Mouse (Mus musculus): ENCODE results near the gene Abraxas2. TPM values are rescaled to one million over a fixed set of nuclear protein-coding genes. Genes with fewer than 3 reads are reported as not detected.

Gene Abraxas2
- total RNA-seq, 1 experiment from 2014 or later, result 67.7 TPM

- no peak for ATAC-seq (ENCODE audit: extremely low read depth, insufficient number of reproducible peaks, low FRiP score, poor library complexity, severe bottlenecking)
Measured at GRCm38 (mm10) chr7:132892806-132893205, 33.8 kb downstream of the Abraxas2 start.

GRCm38 (mm10) chr7:132893336-132893735, 34.3 kb downstream of the Abraxas2 start:
- no peak for ATAC-seq (ENCODE audit: extremely low read depth, insufficient number of reproducible peaks, low FRiP score, poor library complexity, severe bottlenecking)

DNA sequence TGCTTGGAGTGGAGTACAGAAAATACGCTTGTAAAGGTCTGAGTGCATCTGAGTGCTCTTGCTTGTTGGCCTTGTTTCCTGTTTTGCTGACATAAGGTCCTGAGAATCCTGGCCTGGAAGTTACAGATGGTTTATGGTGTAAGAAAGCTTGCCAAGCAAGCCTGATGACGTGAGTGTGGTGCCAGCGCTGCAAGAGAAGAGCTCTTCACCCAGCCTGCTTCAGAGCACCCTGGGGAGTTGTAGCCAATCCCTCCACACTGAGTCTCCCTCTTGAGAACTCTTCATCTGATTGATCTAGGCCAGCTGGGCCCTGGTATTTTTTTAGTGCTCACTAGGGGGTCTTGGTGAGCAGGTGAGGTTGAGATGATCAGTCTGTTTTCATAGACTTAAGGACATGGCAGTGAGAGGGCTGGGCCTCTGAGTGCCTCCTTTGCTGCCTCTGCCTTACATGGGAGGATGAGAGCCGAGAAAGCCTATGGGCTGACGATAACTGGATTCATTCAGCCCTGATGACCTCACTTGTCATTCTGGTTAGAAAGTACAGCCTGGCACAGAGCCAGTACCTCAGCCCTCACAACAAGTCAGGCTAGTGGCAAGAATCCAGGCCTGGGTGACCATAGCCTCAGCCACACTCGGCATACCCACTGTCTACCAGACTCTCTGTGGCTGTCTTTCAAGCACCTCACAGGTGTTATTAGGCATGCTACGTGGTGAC, 36.0 kb downstream of the Abraxas2 start:
- ATAC-seq (ENCODE audit: extremely low read depth, insufficient number of reproducible peaks, low FRiP score, poor library complexity, severe bottlenecking), result no peak

GRCm38 (mm10) chr7:132896206-132896815, 37.3 kb downstream of the Abraxas2 start:
- no peak for ATAC-seq (ENCODE audit: extremely low read depth, insufficient number of reproducible peaks, low FRiP score, poor library complexity, severe bottlenecking)

- ATAC-seq (ENCODE audit: extremely low read depth, insufficient number of reproducible peaks, low FRiP score, poor library complexity, severe bottlenecking), result no peak
Measured at GRCm38 (mm10) chr7:132897258-132897657, 38.2 kb downstream of the Abraxas2 start.

- ATAC-seq (ENCODE audit: extremely low read depth, insufficient number of reproducible peaks, low FRiP score, poor library complexity, severe bottlenecking), result peak; percentile 67
Measured at GRCm38 (mm10) chr7:132898234-132898633, 39.2 kb downstream of the Abraxas2 start.

- no peak for ATAC-seq (ENCODE audit: extremely low read depth, insufficient number of reproducible peaks, low FRiP score, poor library complexity, severe bottlenecking)
Measured at GRCm38 (mm10) chr7:132900826-132901531, 42.0 kb downstream of the Abraxas2 start.

DNA sequence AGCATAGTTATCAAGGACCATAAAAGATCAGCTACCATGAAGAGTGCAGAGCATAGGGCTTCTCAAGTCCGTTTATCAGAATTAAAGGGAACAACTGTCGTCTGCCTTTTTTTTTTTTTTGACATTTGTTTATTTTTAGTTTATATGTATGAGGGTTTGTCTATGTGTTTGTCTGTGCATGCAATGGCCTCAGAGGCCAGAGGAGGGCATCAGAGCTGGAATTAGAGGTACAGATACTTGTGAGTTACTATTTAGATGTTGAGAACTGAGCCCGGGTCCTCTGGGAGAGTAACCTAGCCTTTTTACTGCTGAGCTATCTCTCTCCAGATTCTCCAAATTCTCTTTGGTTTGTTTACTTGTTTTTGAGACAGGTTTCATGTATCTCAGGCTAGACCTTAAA, 44.8 kb downstream of the Abraxas2 start:
- no peak for ATAC-seq (ENCODE audit: extremely low read depth, insufficient number of reproducible peaks, low FRiP score, poor library complexity, severe bottlenecking)

DNA sequence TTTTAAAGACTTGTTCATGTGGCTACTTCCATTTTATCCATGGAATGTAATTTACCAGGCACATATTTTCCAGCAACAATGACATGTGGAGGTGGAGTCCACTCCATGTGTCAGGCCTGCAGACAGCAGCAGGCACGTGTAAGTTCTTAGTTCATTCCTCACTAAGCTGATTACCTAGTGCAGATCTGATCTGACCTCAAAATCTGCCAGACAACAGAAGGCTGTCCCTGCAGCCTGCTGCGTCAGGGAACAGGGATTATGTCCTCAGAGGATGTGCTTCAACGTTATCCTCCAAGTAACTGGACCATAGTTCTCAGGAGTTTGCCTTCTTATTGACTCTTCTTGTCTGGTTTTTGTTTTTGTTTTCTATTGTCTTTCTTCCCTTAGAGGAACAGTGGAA, 62.9 kb downstream of the Abraxas2 start:
- no peak for ATAC-seq (ENCODE audit: extremely low read depth, insufficient number of reproducible peaks, low FRiP score, poor library complexity, severe bottlenecking)

DNA sequence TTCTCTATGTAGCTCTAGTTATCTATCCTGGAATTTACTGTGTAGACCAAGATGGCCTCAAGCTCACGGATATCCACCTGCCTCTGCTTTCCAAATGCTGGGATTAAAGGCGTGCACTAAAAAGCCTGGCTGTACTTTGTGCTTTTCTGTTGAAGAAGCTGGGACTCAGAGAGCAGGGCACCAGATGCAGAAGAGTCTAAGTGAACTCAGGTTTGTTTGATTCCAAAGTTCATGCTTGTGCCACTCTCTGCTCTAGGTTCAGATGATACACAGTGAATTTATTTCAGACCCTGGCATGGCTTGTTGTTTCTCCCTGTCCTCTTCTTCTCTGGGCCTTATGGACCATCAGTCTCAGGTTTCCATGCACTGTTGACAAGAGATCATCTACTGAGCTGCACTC, 66.2 kb downstream of the Abraxas2 start:
- ATAC-seq (ENCODE audit: extremely low read depth, insufficient number of reproducible peaks, low FRiP score, poor library complexity, severe bottlenecking), result no peak

- ATAC-seq (ENCODE audit: extremely low read depth, insufficient number of reproducible peaks, low FRiP score, poor library complexity, severe bottlenecking), result no peak
Measured at GRCm38 (mm10) chr7:132927201-132927600, 68.2 kb downstream of the Abraxas2 start.

DNA sequence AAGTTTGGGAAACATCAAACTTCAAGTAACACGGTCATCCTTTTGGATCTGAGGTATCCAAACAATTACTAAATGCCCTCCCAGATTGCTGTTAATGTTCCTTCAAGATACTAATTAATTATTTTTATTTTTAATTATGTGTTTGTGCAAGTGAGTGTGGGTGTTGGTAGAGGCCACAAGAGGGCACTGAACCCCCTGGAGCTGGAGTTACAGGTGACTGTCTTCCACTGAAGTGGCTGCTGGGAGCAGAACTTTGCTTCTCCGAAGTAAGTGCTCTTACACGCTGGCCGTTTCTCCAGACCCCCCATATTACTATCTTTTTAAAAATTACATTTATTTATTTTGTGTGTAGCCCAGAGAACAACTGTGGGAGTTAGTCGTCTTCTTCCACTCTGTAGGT, 71.0 kb downstream of the Abraxas2 start:
- no peak for ATAC-seq (ENCODE audit: extremely low read depth, insufficient number of reproducible peaks, low FRiP score, poor library complexity, severe bottlenecking)

DNA sequence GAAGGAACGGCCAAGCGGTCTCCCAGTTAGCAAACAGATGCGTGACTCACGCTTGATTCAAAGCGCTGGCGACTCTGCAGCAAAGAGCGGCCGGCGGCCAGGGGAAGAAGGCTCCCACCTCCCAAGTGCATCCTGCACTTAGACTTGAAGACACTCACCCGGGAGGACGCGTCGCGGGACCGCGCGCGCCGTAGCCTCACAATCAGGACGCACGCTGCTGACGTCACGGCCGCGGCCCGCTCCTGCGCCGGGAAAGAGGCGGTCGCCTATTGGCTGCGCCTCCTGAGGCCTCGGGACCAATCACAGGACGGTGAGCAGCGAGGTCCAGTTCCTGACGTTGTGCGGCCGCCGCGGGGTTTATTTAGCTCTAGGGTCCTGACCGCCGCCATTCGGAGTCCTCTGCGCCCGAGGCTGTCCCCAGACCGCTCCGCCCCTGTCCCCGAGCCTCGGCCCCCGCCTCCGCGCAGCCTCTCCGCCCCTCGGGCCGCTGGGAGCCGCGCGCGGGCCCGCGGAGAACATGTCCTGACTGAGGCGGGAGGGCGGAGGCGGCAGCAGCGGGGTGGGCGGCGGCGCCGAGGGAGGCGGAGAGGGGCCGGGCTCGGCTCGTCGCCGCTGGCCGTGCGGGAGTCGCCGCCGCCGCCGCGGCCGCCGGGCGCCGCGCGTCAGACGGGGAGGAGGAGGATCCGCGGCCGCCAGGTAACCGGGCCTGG, 72.0 kb downstream of the Abraxas2 start, which contains the start of gene Zranb1:
Gene Zranb1, plus strand, starts transcription at position 293 of the 710 bp plus-strand sequence.
- peak; percentile 94 for ATAC-seq (ENCODE audit: extremely low read depth, insufficient number of reproducible peaks, low FRiP score, poor library complexity, severe bottlenecking)

DNA sequence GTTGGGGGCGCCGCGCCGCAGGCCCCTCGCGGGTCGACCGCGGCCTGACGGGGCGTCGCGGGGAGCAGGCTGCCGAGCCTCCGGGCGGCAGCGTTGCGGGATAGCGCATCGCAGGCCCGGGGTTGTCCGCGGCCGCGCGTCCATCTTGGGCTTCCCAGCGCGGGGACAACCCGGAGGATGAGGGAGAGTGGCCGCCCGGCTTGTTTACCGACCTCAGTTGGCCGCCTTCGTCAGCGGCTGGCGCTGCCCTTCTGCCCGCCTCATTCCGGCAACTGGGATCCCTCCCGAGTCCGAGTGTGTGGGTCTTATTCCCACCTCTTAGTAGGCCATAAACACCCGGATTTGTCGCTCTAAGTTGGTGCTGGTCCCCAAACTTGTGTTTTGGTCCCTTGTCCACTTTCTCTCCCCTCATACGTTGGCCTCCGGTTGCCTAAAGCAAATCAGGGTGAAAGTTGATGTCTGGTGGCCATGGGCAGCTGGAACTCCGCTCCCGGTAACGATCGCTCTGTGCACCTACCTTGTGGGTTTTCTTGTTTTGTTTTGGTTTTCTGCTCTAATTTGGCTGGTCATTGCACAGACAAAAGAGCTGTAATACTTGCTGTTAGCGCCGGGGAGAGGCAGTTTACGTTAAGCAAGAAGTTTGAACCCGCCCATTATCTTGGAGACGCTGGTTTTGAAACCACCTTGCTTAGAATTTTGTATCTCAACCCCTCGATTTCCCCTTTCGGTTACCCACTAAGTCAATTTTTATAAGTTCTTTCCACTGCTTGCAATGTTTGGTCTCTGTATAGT, 72.7 kb downstream of the Abraxas2 start:
- peak; percentile 34; the same call in 1 of the 2 replicates for ATAC-seq (ENCODE audit: extremely low read depth, insufficient number of reproducible peaks, low FRiP score, poor library complexity, severe bottlenecking)

DNA sequence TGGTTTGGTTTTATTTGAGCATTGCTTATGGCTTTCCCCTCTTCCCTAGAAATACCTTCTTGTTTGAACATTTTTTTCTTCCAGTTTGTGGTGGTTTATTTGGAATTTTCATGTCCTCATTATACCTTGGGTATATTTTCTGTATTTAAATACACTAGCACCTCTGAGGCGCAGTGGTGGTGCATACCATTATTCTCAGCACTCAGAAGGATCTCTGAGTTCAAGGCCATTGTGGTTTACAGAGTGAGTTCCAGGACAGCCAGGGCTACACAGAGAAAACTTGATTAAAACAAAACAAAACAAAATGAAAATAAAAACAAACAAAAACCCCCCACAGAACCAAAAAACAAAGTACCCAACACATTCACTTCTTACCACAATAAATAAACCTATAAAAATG, 74.3 kb downstream of the Abraxas2 start:
- ATAC-seq (ENCODE audit: extremely low read depth, insufficient number of reproducible peaks, low FRiP score, poor library complexity, severe bottlenecking), result no peak
